Mouse (Mus musculus): ENCODE results near the gene Gm20820. TPM values are rescaled to one million over a fixed set of nuclear protein-coding genes. Genes with fewer than 3 reads are reported as not detected.

Gene Gm20820
- not detected in 2 replicates for polyA plus RNA-seq (2012; rRNA removed)

DNA sequence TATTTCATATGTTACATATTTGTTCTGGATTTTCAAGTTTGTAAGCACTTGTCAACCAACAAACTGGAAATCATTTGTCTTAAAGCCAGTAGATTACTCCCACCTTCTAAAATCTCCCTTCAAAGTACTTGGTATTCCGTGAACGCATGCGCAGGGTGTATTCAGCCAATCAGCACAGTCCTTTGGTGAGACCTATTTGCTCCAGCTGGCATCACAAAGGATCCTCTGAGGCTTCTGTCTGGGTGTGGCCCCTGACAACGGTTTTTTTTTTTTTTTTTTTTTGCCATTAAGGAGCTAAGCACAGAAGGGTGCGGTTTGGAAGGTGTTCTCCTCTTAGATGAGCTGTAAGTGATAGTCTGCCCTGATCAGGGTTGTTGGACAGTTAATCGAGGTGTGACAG is at the start of gene Gm20820:
Gm20820 (plus strand) TSS at position 301 of the 400 bp plus-strand sequence.

Measured in stomach, adult 2 months (tissue).